Comparison of ENCODE assay signal across 8 mouse cellular contexts in genomic region chr4:68953131-68953551, GRCm38 (mm10). TPM values are rescaled to one million over a fixed set of nuclear protein-coding genes. Genes with fewer than 3 reads are reported as not detected.
A peak's percentile ranks its signal among the peaks of the same experiment; 100 is the strongest.
DNase-seq lines count a peak whose midpoint lies in the region; ATAC-seq and TF ChIP-seq lines count a peak whose summit lies in the region.

No protein-coding gene starts in this region.

- intact Hi-C loops in left cerebral cortex, adult 2 months (cut with DNase I) = loop anchor here (5.0 to 10.0 kb wide), 7 partner anchors 144 to 1302 kb away; no protein-coding TSS in a partner anchor
- intact Hi-C loops in left cerebral cortex, postnatal 10 days (cut with DNase I) = loop anchor here (5.0 to 10.0 kb wide), 4 partner anchors 144 to 1478 kb away; no protein-coding TSS in a partner anchor

- no peak for TF ChIP-seq CTCF in left cerebral cortex, adult 2 months (IDR thresholded peaks at IDR 0.05)

- peaks cover 40% of the 10 kb centered on the region for H3K27me3 ChIP-seq in hindbrain, embryonic 10.5 days (ENCODE audit: insufficient read depth, poor library complexity, severe bottlenecking)
- peaks cover 3% of the 10 kb centered on the region; the same call in 1 of the 2 replicates for H3K27me3 ChIP-seq in midbrain, embryonic 14.5 days (ENCODE audit: control insufficient read depth, insufficient read depth, low read length)

- 0 out of 2 replicates have a peak, but pooled peaks have one; percentile 2 for ATAC-seq in midbrain, embryonic 14.5 days (ENCODE audit: low FRiP score, low TSS enrichment)
- no peak for ATAC-seq in monocyte, adult 5-6 weeks (replicated peaks; ENCODE audit: insufficient number of reproducible peaks, low FRiP score, low TSS enrichment, poor library complexity, severe bottlenecking)

- 18% methylated on average over 8 of the region's 8 CpGs for WGBS in hindbrain, embryonic 10.5 days
- 9% methylated on average over 8 of the region's 8 CpGs for WGBS in midbrain, embryonic 14.5 days

- H3K4me2 ChIP-seq in midbrain, embryonic 14.5 days (ENCODE audit: low read length) = peak overlapping the region; percentile 75

- H3K27ac ChIP-seq in left cerebral cortex, adult 2 months = peak overlapping the region; percentile 85
- H3K27ac ChIP-seq in hindbrain, embryonic 10.5 days = no peak overlapping the region
- 0 out of 2 replicates have a peak overlapping the region, but pooled peaks have one; percentile 72 for H3K27ac ChIP-seq in midbrain, embryonic 14.5 days (replicated peaks; ENCODE audit: low read depth, low read length)

- H3K9ac ChIP-seq in midbrain, embryonic 14.5 days (replicated peaks; ENCODE audit: low read length) = peak overlapping the region; percentile 72

- DNase-seq in left cerebral cortex, adult 2 months (ENCODE audit: extremely low spot score in 1 of 2, low spot score in 2 of 2) = no peak
- no peak for DNase-seq in left cerebral cortex, postnatal 10 days (ENCODE audit: extremely low spot score in 1 of 2, low spot score in 2 of 2)
- peak; percentile 56 to 72 for DNase-seq in cerebellum, postnatal 10 days
- no peak for DNase-seq in hindbrain, embryonic 10.5 days (ENCODE audit: low spot score)
- DNase-seq in midbrain, embryonic 14.5 days = peak; percentile 58
- no peak for DNase-seq in T-cell, adult 2 months (ENCODE audit: low spot score)
- no peak for DNase-seq in spleen, adult 18-20 months

- peaks cover 10% of the 10 kb centered on the region; the same call in 1 of the 2 replicates for H3K4me1 ChIP-seq in hindbrain, embryonic 10.5 days (replicated peaks)
- no peaks in the 10 kb centered on the region for H3K4me1 ChIP-seq in midbrain, embryonic 14.5 days (ENCODE audit: control insufficient read depth, insufficient read depth, low read length)

- no peaks in the 10 kb centered on the region for H3K36me3 ChIP-seq in hindbrain, embryonic 10.5 days
- H3K36me3 ChIP-seq in midbrain, embryonic 14.5 days (ENCODE audit: control insufficient read depth, insufficient read depth, low read length) = no peaks in the 10 kb centered on the region

- H3K4me3 ChIP-seq in left cerebral cortex, adult 2 months = peak overlapping the region; percentile 87
- H3K4me3 ChIP-seq in hindbrain, embryonic 10.5 days = peak overlapping the region; percentile 64
- H3K4me3 ChIP-seq in midbrain, embryonic 14.5 days (replicated peaks; ENCODE audit: low read depth, low read length) = peak overlapping the region; percentile 60

- H3K9me3 ChIP-seq in hindbrain, embryonic 10.5 days = no peaks in the 10 kb centered on the region
- H3K9me3 ChIP-seq in midbrain, embryonic 14.5 days (ENCODE audit: control insufficient read depth, low read length) = no peaks in the 10 kb centered on the region

RNA-seq across cellular contexts. Expression of gene Brinp1, which starts 1.1 kb away (rescaled TPM):
- 100 to 1,000 TPM; 250 to 282 TPM for total RNA-seq in left cerebral cortex, adult 2 months (2021)
- 100 to 1,000 TPM; 259 to 268 TPM for total RNA-seq in left cerebral cortex, postnatal 10 days (2021)
- polyA plus RNA-seq in hindbrain, embryonic 10.5 days (2016; fragmentation: Nextera tagmentation; extraction: Ambion mirVana) = 2.4 and 10.8 TPM in 2 replicates
- polyA plus RNA-seq in midbrain, embryonic 14.5 days (2014; fragmentation: Nextera tagmentation; extraction: Ambion mirVana) = 41.5 and 43.4 TPM in 2 replicates
- total RNA-seq in monocyte, adult 5-6 weeks (2017) = not detected in 3 replicates

Comparison
In these comparisons a context has a peak if more than half of its experiments do, and no peak if none do; other contexts are left out.
1. DNase-seq: peak in cerebellum, postnatal 10 days (2 of 2) and midbrain, embryonic 14.5 days (single experiment); none in left cerebral cortex, adult 2 months (0 of 2), left cerebral cortex, postnatal 10 days (0 of 2), hindbrain, embryonic 10.5 days (single experiment), T-cell, adult 2 months (single experiment) and spleen, adult 18-20 months (0 of 2).
2. RNA of gene Brinp1, which starts 1.1 kb away (total RNA-seq): 250 to 282 TPM in left cerebral cortex, adult 2 months and 259 to 268 TPM in left cerebral cortex, postnatal 10 days; not detected in monocyte, adult 5-6 weeks; every median in the first group is over 100 times any median in the second.
3. Peak in every context shown above with its lines, with median percentiles within 50 percentile points of each other: H3K4me3 ChIP-seq.